Mouse (Mus musculus) lung, postnatal 14 days (tissue): ENCODE measurements around the gene A130010J15Rik.

Experiments
- DNase-seq: peaks from one replicate; pipeline ENCODE4 v3.0.0; 2021

The A130010J15Rik gene

GRCm38 (mm10) chr1:193156316-193157110, 11.3 kb upstream of the A130010J15Rik start:
- no peak for DNase-seq

GRCm38 (mm10) chr1:193157111-193157492, 10.7 kb upstream of the A130010J15Rik start:
- DNase-seq, result no peak

GRCm38 (mm10) chr1:193159163-193159562, 8.7 kb upstream of the A130010J15Rik start:
- DNase-seq, result no peak

GRCm38 (mm10) chr1:193159613-193160012, 8.2 kb upstream of the A130010J15Rik start:
- no peak for DNase-seq

- DNase-seq, result peak; percentile 71
Observed at GRCm38 (mm10) chr1:193160317-193161032, 7.4 kb upstream of the A130010J15Rik start.

- no peak for DNase-seq
Observed at GRCm38 (mm10) chr1:193169228-193169627, 1.4 kb downstream of the A130010J15Rik start.

GRCm38 (mm10) chr1:193169856-193170255, 2.0 kb downstream of the A130010J15Rik start:
- DNase-seq, result peak; percentile 32

GRCm38 (mm10) chr1:193172991-193173809, 5.4 kb downstream of the A130010J15Rik start:
- DNase-seq, result peak; percentile 96

GRCm38 (mm10) chr1:193173810-193174129, 5.9 kb downstream of the A130010J15Rik start:
- DNase-seq, result no peak

GRCm38 (mm10) chr1:193174143-193174733, 6.4 kb downstream of the A130010J15Rik start:
- no peak for DNase-seq

GRCm38 (mm10) chr1:193181104-193181503, 13.3 kb downstream of the A130010J15Rik start:
- no peak for DNase-seq

- no peak for DNase-seq
Observed at GRCm38 (mm10) chr1:193188257-193188656, 20.4 kb downstream of the A130010J15Rik start.

- DNase-seq, result peak; percentile 52
Observed at GRCm38 (mm10) chr1:193189151-193189621, 21.3 kb downstream of the A130010J15Rik start.

GRCm38 (mm10) chr1:193189771-193190170, 21.9 kb downstream of the A130010J15Rik start:
- no peak for DNase-seq

- no peak for DNase-seq
Observed at GRCm38 (mm10) chr1:193191675-193192283, 23.9 kb downstream of the A130010J15Rik start.

- no peak for DNase-seq
Observed at GRCm38 (mm10) chr1:193194416-193195140, 26.7 kb downstream of the A130010J15Rik start.

GRCm38 (mm10) chr1:193195169-193195810, 27.4 kb downstream of the A130010J15Rik start:
- DNase-seq, result no peak

GRCm38 (mm10) chr1:193197494-193198205, 29.8 kb downstream of the A130010J15Rik start:
- DNase-seq, result no peak

GRCm38 (mm10) chr1:193198312-193198711, 30.5 kb downstream of the A130010J15Rik start:
- no peak for DNase-seq

GRCm38 (mm10) chr1:193200640-193201382, 33.0 kb downstream of the A130010J15Rik start:
- DNase-seq, result no peak
